Mouse (Mus musculus) hindbrain, embryonic 13.5 days (tissue): ENCODE results near the gene Sfrp2. TPM values are rescaled to one million over a fixed set of nuclear protein-coding genes. Genes with fewer than 3 reads are reported as not detected.

ENCODE experiments used
- ATAC-seq: fragments of 200-750 bp; cut with Nextera tagmentation; 2 replicates; pipeline ENCODE4 v1.8.0; 2017; ENCODE audit warnings: moderate TSS enrichment; ENCODE audit not compliant: low FRiP score
- H3K27ac ChIP-seq: fragments of 300-500 bp; sonication (generic); 2 replicates; pipeline ENCODE4 v1.5.1; 2015; ENCODE audit warnings: inconsistent platforms, mild to moderate bottlenecking, moderate library complexity
- H3K27me3 ChIP-seq: fragments of 300-500 bp; sonication (generic); 2 replicates; pipeline ENCODE4 v1.6.1; 2015; ENCODE audit warnings: mild to moderate bottlenecking, inconsistent platforms
- H3K36me3 ChIP-seq: fragments of 300-500 bp; sonication (generic); 2 replicates; pipeline ENCODE4 v1.6.1; 2015; ENCODE audit warnings: mild to moderate bottlenecking, inconsistent platforms
- H3K4me1 ChIP-seq: fragments of 300-500 bp; sonication (generic); replicated peaks from 2 replicates; pipeline ENCODE4 v1.6.1; 2015; ENCODE audit warnings: inconsistent platforms
- H3K4me2 ChIP-seq: fragments of 300-500 bp; sonication (generic); 2 replicates; pipeline ENCODE4 v1.6.1; 2015; ENCODE audit warnings: inconsistent platforms, mild to moderate bottlenecking, moderate library complexity
- H3K4me3 ChIP-seq: fragments of 300-500 bp; sonication (generic); 2 replicates; pipeline ENCODE4 v1.5.1; 2015; ENCODE audit warnings: mild to moderate bottlenecking, inconsistent platforms
- H3K9ac ChIP-seq: fragments of 300-500 bp; sonication (generic); 2 replicates; pipeline ENCODE4 v1.6.1; 2015; ENCODE audit warnings: mild to moderate bottlenecking, inconsistent platforms
- H3K9me3 ChIP-seq: fragments of 300-500 bp; sonication (generic); 2 replicates; pipeline ENCODE4 v1.6.1; 2016; ENCODE audit warnings: inconsistent platforms
- WGBS: fragments of 180-500 bp; shearing (Covaris S2); methylation state at CpG from one replicate; pipeline ENCODE4 v1.1.7; 2015; 5-methylcytosine and 5-hydroxymethylcytosine counted together
- polyA plus RNA-seq: library from polyadenylated mRNA; unstranded; fragments of >200 nt; fragmentation: Nextera tagmentation; extraction: Ambion mirVana; gene quantifications from 2 replicates; pipeline ENCODE4 v1.2.1, GENCODE M21; 2015

Gene Sfrp2
- polyA plus RNA-seq, 1 experiment from 2014 or later: 71.1 TPM

- Histone ChIP-seq H3K36me3 (no peaks in the 10 kb centered on the region), H3K4me1 (peaks cover 14% of the 10 kb centered on the region), H3K27me3 (0 out of 2 replicates have a peak, but pooled peaks cover 2% of the 10 kb centered on the region), H3K9ac (no peak overlapping the region), H3K27ac (no peak overlapping the region), H3K4me3 (no peak overlapping the region), H3K9me3 (no peaks in the 10 kb centered on the region), H3K4me2 (no peak overlapping the region)
- ATAC-seq: no peak
- 84% methylated on average over 10 of the region's 10 CpGs for WGBS
Measured at GRCm38 (mm10) chr3:83781460-83782222, 15.5 kb downstream of the Sfrp2 start.

DNA sequence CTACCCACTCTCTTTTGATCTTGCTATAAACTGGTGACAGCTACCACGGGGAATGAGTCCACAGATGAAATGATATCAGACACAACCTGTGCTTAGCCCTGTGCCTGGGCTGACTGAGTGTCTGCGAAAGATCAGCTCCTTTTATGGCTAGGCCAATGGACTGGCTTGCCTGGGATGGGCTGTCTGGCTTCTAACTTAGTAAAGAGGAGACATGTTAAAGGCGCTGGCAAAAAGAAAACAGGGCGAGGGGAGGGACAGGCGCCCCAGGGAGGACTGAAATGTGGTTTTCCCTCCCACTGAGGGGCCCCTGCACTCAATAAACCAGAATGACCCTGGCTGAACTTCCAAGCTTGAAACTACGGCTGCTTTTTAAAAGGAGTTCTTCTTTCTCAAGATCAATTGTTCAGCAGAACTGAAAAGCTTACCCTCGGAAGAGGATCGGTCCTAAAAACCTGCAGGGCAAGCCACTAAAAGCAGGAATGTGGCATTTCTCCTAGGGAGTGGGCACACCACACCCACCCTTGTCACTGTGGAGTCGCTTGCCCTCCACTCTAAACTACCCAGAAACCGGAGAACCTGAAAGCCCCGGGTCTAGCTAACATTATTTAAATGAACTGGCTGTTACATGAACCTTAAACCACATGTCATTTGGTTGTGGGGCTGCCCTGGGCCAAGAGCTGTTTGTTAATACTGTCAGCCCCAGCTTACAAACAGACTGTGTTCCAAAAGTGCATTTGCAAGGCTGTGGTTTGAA lies 17.8 kb downstream of the Sfrp2 start:
- ATAC-seq: no peak
- no peak overlapping the region for H3K27ac ChIP-seq
- no peaks in the 10 kb centered on the region for H3K36me3 ChIP-seq
- no peak overlapping the region for H3K9ac ChIP-seq
- H3K4me2 ChIP-seq: no peak overlapping the region
- 9% methylated on average over 11 of the region's 11 CpGs for WGBS
- no peak overlapping the region for H3K4me3 ChIP-seq
- H3K9me3 ChIP-seq: no peaks in the 10 kb centered on the region
- H3K4me1 ChIP-seq: peaks cover 14% of the 10 kb centered on the region
- H3K27me3 ChIP-seq: peaks cover 12% of the 10 kb centered on the region

DNA sequence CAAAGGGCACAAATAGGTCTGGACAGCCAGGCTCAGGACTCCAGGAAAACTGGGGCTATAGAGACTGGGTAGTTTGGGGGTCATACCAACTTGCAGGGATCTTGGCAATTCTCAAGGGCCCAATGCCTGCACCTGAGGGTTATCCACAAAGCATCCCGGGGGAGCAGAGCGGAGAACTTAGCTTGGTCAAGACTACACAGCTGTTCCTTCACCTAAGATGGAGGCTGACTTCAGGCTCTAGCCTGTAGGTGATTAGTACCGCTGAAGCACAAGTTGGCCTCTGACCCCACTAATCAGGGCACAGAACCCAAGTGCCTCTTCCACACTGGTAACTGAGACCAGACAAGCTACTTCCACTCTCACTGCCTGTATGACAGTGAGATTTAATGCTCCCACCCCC lies 18.6 kb downstream of the Sfrp2 start:
- no peak overlapping the region for H3K27ac ChIP-seq
- H3K9ac ChIP-seq: no peak overlapping the region
- H3K4me2 ChIP-seq: no peak overlapping the region
- ATAC-seq: no peak
- no peak overlapping the region for H3K4me3 ChIP-seq
- WGBS: 74% methylated on average over 3 of the region's 3 CpGs
- H3K27me3 ChIP-seq: peaks cover 15% of the 10 kb centered on the region
- peaks cover 17% of the 10 kb centered on the region for H3K4me1 ChIP-seq
- H3K36me3 ChIP-seq: no peaks in the 10 kb centered on the region
- no peaks in the 10 kb centered on the region for H3K9me3 ChIP-seq

DNA sequence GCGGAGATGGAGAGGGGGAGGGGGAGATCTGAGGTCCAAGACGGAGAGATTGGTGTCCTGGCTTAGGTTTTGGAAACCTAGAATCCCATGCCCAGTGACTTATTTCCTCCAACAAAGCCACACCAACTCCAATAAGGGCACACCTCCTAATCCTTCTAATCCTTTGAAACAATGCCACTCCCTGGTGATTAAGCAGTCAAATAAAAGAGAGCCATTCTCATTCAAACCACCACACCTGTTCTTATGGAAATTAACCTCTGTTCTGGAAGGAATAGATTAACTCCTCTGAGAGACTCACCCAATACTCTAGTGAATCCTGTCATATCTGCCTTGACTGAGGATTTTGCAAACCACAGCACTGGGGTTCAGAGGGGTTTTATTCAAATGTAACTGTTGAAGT lies 21.0 kb downstream of the Sfrp2 start:
- H3K36me3 ChIP-seq: no peaks in the 10 kb centered on the region
- 78% methylated on average over 1 of the region's 2 CpGs for WGBS
- ATAC-seq: no peak
- H3K4me2 ChIP-seq: no peak overlapping the region
- H3K9ac ChIP-seq: no peak overlapping the region
- H3K27me3 ChIP-seq: peaks cover 15% of the 10 kb centered on the region
- H3K27ac ChIP-seq: no peak overlapping the region
- no peak overlapping the region for H3K4me3 ChIP-seq
- no peaks in the 10 kb centered on the region for H3K9me3 ChIP-seq
- H3K4me1 ChIP-seq: peaks cover 17% of the 10 kb centered on the region

DNA sequence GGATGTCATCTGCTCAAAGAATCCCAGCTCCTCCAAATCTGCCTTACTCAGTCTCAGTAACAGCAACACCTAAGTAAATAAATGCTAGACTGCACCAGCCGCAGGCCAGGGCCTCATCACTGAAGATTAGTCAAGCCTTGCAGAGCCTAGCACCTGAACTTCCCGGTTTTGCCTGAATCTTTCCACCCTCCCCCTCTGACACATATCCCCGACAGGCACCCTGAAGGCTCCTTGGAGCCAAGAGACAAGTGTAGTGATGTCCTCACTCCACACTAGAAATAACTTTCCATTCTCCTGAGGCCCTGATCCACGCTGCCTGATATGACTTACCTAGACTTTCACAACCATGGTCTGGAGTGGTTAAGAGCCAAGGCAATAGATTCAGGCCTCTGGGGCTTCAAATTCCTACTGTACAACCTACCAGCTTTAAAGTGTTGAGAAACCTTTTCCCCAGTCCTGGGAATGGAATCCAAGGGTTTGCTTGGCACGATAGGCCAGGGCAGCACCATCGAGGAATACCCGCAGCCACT lies 21.7 kb downstream of the Sfrp2 start:
- peaks cover 15% of the 10 kb centered on the region for H3K27me3 ChIP-seq
- ATAC-seq: no peak
- H3K4me2 ChIP-seq: no peak overlapping the region
- H3K4me1 ChIP-seq: peaks cover 17% of the 10 kb centered on the region
- WGBS: 89% methylated on average over 7 of the region's 7 CpGs
- no peak overlapping the region for H3K9ac ChIP-seq
- H3K4me3 ChIP-seq: no peak overlapping the region
- H3K27ac ChIP-seq: no peak overlapping the region
- H3K36me3 ChIP-seq: no peaks in the 10 kb centered on the region
- H3K9me3 ChIP-seq: no peaks in the 10 kb centered on the region

GRCm38 (mm10) chr3:83789651-83790451 lies 23.7 kb downstream of the Sfrp2 start:
- H3K4me1 ChIP-seq: 0 out of 2 replicates have a peak, but pooled peaks cover 3% of the 10 kb centered on the region
- no peaks in the 10 kb centered on the region for H3K9me3 ChIP-seq
- no peaks in the 10 kb centered on the region for H3K36me3 ChIP-seq
- peaks cover 13% of the 10 kb centered on the region for H3K27me3 ChIP-seq
- 3% methylated on average over 44 of the region's 44 CpGs for WGBS
- H3K27ac ChIP-seq: no peak overlapping the region
- peak overlapping the region; percentile 78 for H3K9ac ChIP-seq
- peak overlapping the region; percentile 78 for H3K4me2 ChIP-seq
- peak; percentile 81 for ATAC-seq
- H3K4me3 ChIP-seq: peak overlapping the region; percentile 58

DNA sequence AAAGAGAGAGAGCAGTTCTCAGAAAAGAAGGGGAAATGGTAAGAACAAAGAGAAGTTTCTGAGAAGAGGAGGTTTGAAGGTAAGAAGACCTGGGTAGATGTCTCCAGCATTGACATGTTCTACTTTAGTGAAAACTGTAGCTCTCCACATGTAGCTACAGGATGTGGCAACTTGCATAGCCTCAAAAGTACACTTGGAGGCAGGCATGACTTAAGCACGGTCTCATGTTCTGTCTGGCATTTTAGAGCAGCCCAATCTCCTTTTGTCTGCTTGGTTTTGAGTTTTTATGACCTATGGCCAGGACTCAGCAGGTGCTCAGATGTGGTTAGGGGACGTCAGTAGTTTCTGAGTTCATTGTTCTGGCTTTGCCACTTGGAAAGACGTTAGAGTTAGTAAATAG lies 25.3 kb downstream of the Sfrp2 start:
- Histone ChIP-seq H3K27ac (no peak overlapping the region), H3K27me3 (peaks cover 12% of the 10 kb centered on the region), H3K4me3 (no peak overlapping the region), H3K4me2 (no peak overlapping the region), H3K4me1 (0 out of 2 replicates have a peak, but pooled peaks cover 2% of the 10 kb centered on the region), H3K9me3 (no peaks in the 10 kb centered on the region), H3K36me3 (no peaks in the 10 kb centered on the region), H3K9ac (no peak overlapping the region)
- ATAC-seq: no peak
- 56% methylated on average over 3 of the region's 3 CpGs for WGBS

DNA sequence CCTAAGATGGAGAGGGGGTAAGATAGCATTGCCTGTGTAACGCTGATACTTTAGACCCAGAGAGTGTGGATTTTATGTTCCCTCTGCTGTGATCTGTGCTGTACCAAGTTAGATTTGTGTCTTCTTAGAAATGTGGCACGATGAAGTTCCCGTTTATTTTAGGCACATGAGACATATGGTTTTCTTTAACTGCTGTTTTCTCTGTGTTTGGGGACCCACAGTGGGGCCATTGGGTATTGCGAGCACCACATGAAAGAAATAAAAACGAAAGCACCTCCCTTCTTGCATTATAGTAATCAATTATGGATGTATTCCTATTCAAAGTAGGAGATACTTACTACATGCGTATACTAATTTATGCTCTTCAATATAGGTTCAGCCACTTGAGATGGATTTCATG lies 31.0 kb downstream of the Sfrp2 start:
- ATAC-seq: no peak
- H3K9ac ChIP-seq: no peak overlapping the region
- no peaks in the 10 kb centered on the region; the same call in 1 of the 2 replicates for H3K27me3 ChIP-seq
- no peak overlapping the region for H3K4me3 ChIP-seq
- 0 out of 2 replicates have a peak, but pooled peaks cover 6% of the 10 kb centered on the region for H3K9me3 ChIP-seq
- no peaks in the 10 kb centered on the region for H3K36me3 ChIP-seq
- H3K27ac ChIP-seq: no peak overlapping the region
- WGBS: 76% methylated on average over 6 of the region's 6 CpGs
- H3K4me1 ChIP-seq: no peaks in the 10 kb centered on the region
- no peak overlapping the region for H3K4me2 ChIP-seq

DNA sequence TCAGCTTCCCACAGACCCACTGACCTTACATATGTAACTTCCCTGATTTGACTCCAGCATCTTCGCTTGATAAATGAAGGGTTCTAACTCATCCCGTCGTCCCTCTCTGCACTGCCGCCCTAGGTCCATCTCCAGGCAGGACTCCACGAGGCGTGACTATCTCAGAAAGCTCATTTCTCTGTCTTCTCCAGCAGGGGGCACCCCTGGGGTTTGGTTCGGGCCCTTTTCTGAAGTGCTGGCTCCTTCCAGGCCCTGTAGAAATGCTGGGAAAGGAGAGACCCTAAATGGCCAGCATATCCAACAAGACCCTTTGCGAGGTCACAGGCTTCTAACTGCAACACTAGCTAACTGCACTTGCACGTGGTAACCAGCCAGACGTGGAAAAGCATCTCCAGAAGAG lies 31.7 kb downstream of the Sfrp2 start:
- Histone ChIP-seq H3K27ac (no peak overlapping the region), H3K36me3 (no peaks in the 10 kb centered on the region), H3K9me3 (0 out of 2 replicates have a peak, but pooled peaks cover 7% of the 10 kb centered on the region), H3K27me3 (no peaks in the 10 kb centered on the region), H3K4me1 (no peaks in the 10 kb centered on the region), H3K9ac (no peak overlapping the region), H3K4me3 (no peak overlapping the region), H3K4me2 (no peak overlapping the region)
- ATAC-seq: peak; percentile 73; the same call in 1 of the 2 replicates
- 7% methylated on average over 10 of the region's 10 CpGs for WGBS

DNA sequence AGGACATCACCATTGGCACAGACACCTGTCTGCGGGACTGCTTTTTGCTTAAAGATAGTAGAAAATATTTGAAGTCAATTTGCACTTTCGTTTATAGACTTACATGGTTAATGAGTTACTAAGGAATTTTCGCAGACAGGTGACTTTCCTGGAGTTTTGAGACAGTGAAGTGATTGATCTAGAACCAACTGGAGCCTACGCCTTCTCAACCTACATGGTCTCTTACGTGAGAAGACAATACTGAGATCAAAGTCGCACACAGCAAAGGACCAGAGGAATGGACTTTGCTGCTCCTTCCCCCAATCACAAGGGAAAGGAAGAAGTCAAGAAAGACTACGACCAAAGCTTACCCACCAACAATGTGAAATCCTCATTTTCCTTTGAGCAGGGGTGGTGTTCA lies 33.4 kb downstream of the Sfrp2 start:
- no peak overlapping the region for H3K9ac ChIP-seq
- H3K27ac ChIP-seq: no peak overlapping the region
- H3K4me2 ChIP-seq: no peak overlapping the region
- no peaks in the 10 kb centered on the region for H3K4me1 ChIP-seq
- WGBS: 94% methylated on average over 7 of the region's 7 CpGs
- H3K27me3 ChIP-seq: no peaks in the 10 kb centered on the region
- H3K9me3 ChIP-seq: 0 out of 2 replicates have a peak, but pooled peaks cover 7% of the 10 kb centered on the region
- no peaks in the 10 kb centered on the region for H3K36me3 ChIP-seq
- H3K4me3 ChIP-seq: no peak overlapping the region
- ATAC-seq: no peak

DNA sequence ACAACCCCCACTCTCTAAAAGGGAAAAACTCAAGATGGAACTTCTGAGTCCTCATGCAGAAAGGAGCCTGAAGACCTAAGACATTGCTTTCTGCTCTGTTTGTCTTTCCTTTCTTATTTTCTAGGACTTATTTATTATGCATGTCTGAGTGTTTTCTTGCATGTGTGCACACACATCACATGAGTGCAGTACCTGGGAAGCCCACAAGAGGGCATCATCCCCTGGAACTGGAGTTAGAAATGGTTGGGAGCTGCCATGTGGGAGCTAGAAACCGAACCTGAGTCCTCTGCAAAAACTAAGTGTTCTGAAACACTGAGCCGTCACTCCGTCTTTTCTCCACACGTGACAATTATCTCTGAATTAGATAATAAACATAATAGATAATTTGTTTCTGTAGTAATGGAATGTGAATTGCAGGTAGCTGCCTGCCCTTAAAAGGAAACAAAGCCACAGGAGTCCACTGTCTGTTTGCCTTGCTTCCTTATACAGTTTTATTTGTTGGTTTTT lies 35.6 kb downstream of the Sfrp2 start:
- H3K9ac ChIP-seq: no peak overlapping the region
- H3K36me3 ChIP-seq: no peaks in the 10 kb centered on the region
- WGBS: 94% methylated on average over 4 of the region's 4 CpGs
- H3K4me2 ChIP-seq: no peak overlapping the region
- H3K4me3 ChIP-seq: no peak overlapping the region
- no peaks in the 10 kb centered on the region for H3K4me1 ChIP-seq
- H3K27me3 ChIP-seq: no peaks in the 10 kb centered on the region
- no peak overlapping the region for H3K27ac ChIP-seq
- no peak for ATAC-seq
- 0 out of 2 replicates have a peak, but pooled peaks cover 7% of the 10 kb centered on the region for H3K9me3 ChIP-seq

DNA sequence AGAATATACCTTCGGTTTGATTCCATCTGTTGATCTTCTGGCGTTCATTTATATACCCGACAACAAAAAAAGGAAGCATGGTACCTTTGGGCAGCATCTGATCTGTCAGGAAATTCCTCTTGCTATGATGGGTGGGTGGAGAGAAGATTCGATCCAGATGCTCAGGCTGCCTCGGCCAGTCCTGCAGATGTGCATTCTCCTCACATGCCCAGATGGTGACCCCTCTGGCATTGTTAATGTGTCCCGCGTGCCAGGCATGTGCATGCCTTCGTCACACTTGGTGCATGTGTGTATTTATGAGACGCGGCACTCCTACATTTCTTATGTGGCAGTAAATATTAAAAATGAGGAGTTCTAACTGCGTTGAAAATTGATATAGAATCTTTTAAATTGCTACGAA lies 42.4 kb downstream of the Sfrp2 start:
- H3K4me1 ChIP-seq: no peaks in the 10 kb centered on the region
- no peak overlapping the region for H3K9ac ChIP-seq
- ATAC-seq: no peak
- no peaks in the 10 kb centered on the region for H3K27me3 ChIP-seq
- H3K4me2 ChIP-seq: no peak overlapping the region
- H3K4me3 ChIP-seq: no peak overlapping the region
- H3K27ac ChIP-seq: no peak overlapping the region
- WGBS: 84% methylated on average over 12 of the region's 12 CpGs
- H3K9me3 ChIP-seq: no peaks in the 10 kb centered on the region
- H3K36me3 ChIP-seq: no peaks in the 10 kb centered on the region
